Mouse (Mus musculus) stomach, postnatal 0 days (tissue): ENCODE results near the gene Msmb.

ENCODE experiments used
- CTCF ChIP-seq: IDR thresholded peaks from 2 replicates; pipeline ENCODE4 v1.5.1; 2016; ENCODE audit warnings: antibody characterized with exemption, low read depth, mild to moderate bottlenecking, moderate library complexity
- EP300 ChIP-seq: optimal IDR thresholded peaks from 2 replicates; pipeline ENCODE3; 2016; ENCODE audit warnings: antibody characterized with exemption

GRCm38 (mm10) chr14:32179393-32180195, 37.8 kb downstream of the Msmb start:
- no peak for TF ChIP-seq CTCF
- TF ChIP-seq EP300 = no peak
